Mouse (Mus musculus) spleen, adult 12 weeks (tissue): Measurements from ENCODE around the gene Mcm2.
A peak's percentile ranks its signal among the peaks of the same experiment; 100 is the strongest.

Experiments used
- DNase-seq: peaks from one replicate; pipeline ENCODE4 v3.0.0; 2022; ENCODE audit warnings: low spot score

Mcm2 gene

DNA sequence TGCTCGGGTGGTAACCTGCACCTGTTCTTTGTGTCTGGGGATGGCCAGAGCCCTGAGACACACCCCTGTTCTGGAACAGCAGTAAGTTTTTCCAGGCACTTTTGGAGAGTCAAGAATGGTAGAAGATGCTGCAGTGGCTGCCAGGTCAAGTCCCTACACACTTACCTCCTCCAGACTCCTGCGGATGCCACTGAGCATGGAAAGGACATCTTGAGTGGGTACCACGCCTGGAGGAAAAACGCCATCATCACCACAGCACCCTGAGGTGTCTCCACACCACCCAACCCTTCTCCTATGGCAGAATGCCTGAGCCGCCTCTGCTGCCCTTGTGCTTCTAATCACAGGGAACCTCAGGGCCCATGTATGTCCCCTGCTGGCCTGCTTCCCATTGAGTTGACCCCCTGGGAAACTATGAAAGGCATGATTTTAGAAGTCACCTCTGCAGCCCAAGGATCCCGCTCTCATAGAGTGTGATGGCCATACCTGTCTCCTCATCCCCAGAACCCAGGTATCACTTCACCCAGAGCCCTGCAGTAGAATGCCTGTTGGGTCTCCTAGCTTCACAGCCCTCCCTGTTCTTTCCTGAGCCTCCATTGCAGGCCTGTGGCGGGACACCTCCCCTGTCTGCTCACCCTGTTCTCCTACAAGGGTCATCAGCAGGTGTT lies 53.5 kb downstream of the Mcm2 start:
- DNase-seq, result no peak

DNA sequence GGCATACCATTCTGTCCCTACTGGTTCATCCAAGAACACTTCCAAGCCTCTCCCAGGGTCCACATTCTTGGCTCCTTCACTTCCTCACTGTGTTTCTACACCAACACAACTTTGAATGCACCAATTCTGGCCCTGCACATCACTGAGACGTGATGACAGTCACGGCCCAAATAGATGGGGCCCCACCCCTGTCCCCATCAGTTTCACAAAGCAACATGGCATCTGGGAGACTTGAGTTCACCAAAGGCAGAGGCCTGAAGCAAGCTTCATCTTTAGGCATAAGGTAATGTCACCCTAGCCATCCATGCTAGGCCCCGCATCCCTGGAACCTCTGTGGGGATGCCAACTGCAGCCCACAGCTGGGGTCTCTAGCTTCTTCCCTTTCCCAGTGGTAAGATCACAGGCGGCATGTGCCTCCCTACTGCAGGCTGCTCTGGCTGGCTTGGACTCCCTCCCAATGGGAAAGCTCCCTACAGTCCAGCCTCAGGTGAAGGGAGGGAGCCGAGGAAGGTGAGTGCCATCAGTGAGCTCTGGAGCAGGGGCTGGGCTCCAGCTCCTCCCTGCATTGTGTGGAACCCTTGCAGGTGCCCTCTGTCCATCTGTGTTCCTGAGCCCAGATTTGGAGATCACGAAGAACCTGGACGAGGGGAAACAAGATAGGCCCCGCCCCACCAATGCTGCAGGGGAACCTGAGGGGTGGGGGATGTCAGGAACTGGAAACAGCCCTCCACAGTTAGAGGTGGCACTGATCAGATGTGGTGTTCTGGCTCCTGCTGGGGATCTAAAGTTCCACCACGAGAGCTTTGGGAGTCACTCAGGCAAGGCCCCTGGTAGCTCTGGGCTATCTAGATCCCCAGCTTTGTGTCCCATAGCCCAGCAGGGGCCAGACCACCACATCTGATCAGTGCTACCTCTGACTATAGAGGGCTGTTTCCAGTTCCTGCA lies 54.5 kb downstream of the Mcm2 start:
- DNase-seq, result no peak

DNA sequence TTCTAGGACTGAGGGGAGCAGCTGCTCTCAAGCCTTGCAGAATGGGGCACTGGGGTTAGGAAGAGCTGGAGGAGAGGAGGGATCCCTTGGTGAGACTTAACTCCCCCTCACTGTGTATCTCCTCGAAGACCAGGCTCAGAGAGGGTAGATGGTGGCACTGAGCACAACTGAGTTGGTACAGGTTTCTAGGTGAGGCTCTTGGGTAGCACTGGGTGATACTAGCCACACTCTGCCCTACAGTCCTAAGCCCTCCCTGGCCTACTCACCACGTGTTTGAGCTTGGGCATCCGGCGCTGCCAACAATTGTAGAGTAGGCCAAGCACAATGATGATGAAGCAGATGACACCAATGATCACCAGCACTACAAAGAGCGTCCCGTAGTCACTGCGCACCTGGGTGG lies 55.3 kb downstream of the Mcm2 start:
- no peak for DNase-seq

GRCm38 (mm10) chr6:88842731-88843151 lies 55.8 kb downstream of the Mcm2 start:
- DNase-seq, result no peak

- peak; percentile 99 for DNase-seq
Measured at GRCm38 (mm10) chr6:88841781-88842689, 56.5 kb downstream of the Mcm2 start, which contains the start of gene Abtb1. Gene Abtb1 (minus strand): TSS chr6:88841984.

DNA sequence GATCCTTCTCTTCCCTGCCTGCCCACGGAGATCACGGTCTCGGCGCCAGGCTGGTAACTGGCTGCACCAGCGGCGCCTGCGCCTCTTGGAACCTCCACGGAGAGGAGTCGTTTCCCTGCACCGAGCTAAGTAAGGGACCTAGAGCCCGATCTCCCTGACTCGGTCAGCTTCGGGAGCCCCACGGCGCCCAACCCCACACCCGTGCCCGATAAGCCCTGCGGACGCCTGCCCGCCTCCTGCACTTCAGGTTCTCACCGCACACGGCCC lies 57.1 kb downstream of the Mcm2 start:
- no peak for DNase-seq

GRCm38 (mm10) chr6:88840791-88841513 lies 57.6 kb downstream of the Mcm2 start:
- no peak for DNase-seq

GRCm38 (mm10) chr6:88840211-88840610 lies 58.4 kb downstream of the Mcm2 start:
- no peak for DNase-seq

- DNase-seq, result no peak
Measured at GRCm38 (mm10) chr6:88839135-88839970, 59.2 kb downstream of the Mcm2 start.

- no peak for DNase-seq
Measured at GRCm38 (mm10) chr6:88838613-88839012, 60.0 kb downstream of the Mcm2 start.

DNA sequence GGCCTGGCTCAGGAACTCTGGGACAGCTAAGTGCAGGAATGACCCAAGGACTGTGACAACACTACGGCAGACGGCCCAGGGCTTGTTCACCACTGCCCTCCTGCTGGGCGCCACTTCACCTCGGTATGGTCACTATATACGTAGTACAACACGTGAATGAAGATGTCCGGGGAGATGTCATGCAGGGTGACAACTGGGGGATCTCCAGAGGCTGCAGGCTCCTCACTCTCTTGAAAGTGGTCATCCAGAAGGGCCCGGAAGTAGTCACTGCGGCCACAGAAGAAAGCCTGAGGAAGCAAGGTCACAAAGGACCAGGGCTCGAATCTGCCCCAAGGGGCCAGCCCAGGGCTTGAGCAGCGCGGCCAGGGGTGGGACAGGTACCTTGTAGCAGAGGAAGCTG lies 60.6 kb downstream of the Mcm2 start:
- no peak for DNase-seq

GRCm38 (mm10) chr6:88836178-88836819 lies 62.3 kb downstream of the Mcm2 start:
- DNase-seq, result no peak

GRCm38 (mm10) chr6:88835047-88835446 lies 63.5 kb downstream of the Mcm2 start:
- DNase-seq, result peak; percentile 57
